Mouse (Mus musculus): ENCODE results near the gene Milr1. TPM values are rescaled to one million over a fixed set of nuclear protein-coding genes. Genes with fewer than 3 reads are reported as not detected.
"Not testable (repeated sequence)": the region's sequence is repeated elsewhere in the genome, so short reads cannot be mapped to it uniquely, and the experiment has no call there.

Milr1 gene
- polyA plus RNA-seq, 1 experiment: 0.40 TPM

GRCm38 (mm10) chr11:106779388-106780088, 28.5 kb downstream of the Milr1 start, which contains the start of gene Polg2:
Gene Polg2 (minus strand): TSS chr11:106779537.
- Histone ChIP-seq H3K4me1 (ENCODE audit: control insufficient read depth, insufficient read depth, low read length) (no peaks in the 10 kb centered on the region), H3K27ac (ENCODE audit: insufficient read depth, low read length) (peak within 1 kb of the TSS; percentile 92), H3K9ac (ENCODE audit: low read depth, poor library complexity, severe bottlenecking) (peak within 1 kb of the TSS; percentile 89), H3K4me3 (ENCODE audit: low read depth, low read length) (peak within 1 kb of the TSS; percentile 92), H3K27me3 (ENCODE audit: control insufficient read depth, insufficient read depth, low read length, poor library complexity, severe bottlenecking) (no peaks in the 10 kb centered on the region), H3K9me3 (replicated peaks; ENCODE audit: control insufficient read depth, insufficient read depth, low read length, poor library complexity, severe bottlenecking) (no peaks in the 10 kb centered on the region), H3K36me3 (ENCODE audit: control insufficient read depth, insufficient read depth, low read length, poor library complexity, severe bottlenecking) (peaks cover 62% of the 10 kb centered on the region)
- TF ChIP-seq POLR2A (IDR thresholded peaks at IDR 0.05; ENCODE audit: insufficient read depth, low read length) (peak; percentile 94), CTCF (IDR thresholded peaks at IDR 0.05; ENCODE audit: low read depth, low read length) (no peak), EP300 (IDR thresholded peaks at IDR 0.05; ENCODE audit: insufficient read depth, low read depth, low read length) (peak; percentile 62; the same call in 1 of the 2 replicates)

GRCm38 (mm10) chr11:106780089-106780425, 29.0 kb downstream of the Milr1 start:
- Histone ChIP-seq H3K27ac (ENCODE audit: insufficient read depth, low read length) (peak overlapping the region; percentile 92), H3K4me3 (ENCODE audit: low read depth, low read length) (no peak overlapping the region), H3K36me3 (ENCODE audit: control insufficient read depth, insufficient read depth, low read length, poor library complexity, severe bottlenecking) (peaks cover 62% of the 10 kb centered on the region), H3K4me1 (ENCODE audit: control insufficient read depth, insufficient read depth, low read length) (no peaks in the 10 kb centered on the region), H3K27me3 (ENCODE audit: control insufficient read depth, insufficient read depth, low read length, poor library complexity, severe bottlenecking) (no peaks in the 10 kb centered on the region), H3K9ac (ENCODE audit: low read depth, poor library complexity, severe bottlenecking) (peak overlapping the region; percentile 51), H3K9me3 (replicated peaks; ENCODE audit: control insufficient read depth, insufficient read depth, low read length, poor library complexity, severe bottlenecking) (no peaks in the 10 kb centered on the region)
- TF ChIP-seq POLR2A (IDR thresholded peaks at IDR 0.05; ENCODE audit: insufficient read depth, low read length) (no peak), CTCF (IDR thresholded peaks at IDR 0.05; ENCODE audit: low read depth, low read length) (no peak), EP300 (IDR thresholded peaks at IDR 0.05; ENCODE audit: insufficient read depth, low read depth, low read length) (no peak)

GRCm38 (mm10) chr11:106780590-106781220, 29.7 kb downstream of the Milr1 start:
- Histone ChIP-seq H3K9me3 (replicated peaks; ENCODE audit: control insufficient read depth, insufficient read depth, low read length, poor library complexity, severe bottlenecking) (no peaks in the 10 kb centered on the region), H3K4me3 (ENCODE audit: low read depth, low read length) (no peak overlapping the region), H3K4me1 (ENCODE audit: control insufficient read depth, insufficient read depth, low read length) (no peaks in the 10 kb centered on the region), H3K9ac (ENCODE audit: low read depth, poor library complexity, severe bottlenecking) (no peak overlapping the region), H3K36me3 (ENCODE audit: control insufficient read depth, insufficient read depth, low read length, poor library complexity, severe bottlenecking) (peaks cover 62% of the 10 kb centered on the region), H3K27ac (ENCODE audit: insufficient read depth, low read length) (peak overlapping the region; percentile 86), H3K27me3 (ENCODE audit: control insufficient read depth, insufficient read depth, low read length, poor library complexity, severe bottlenecking) (no peaks in the 10 kb centered on the region)
- no peak for TF ChIP-seq CTCF (IDR thresholded peaks at IDR 0.05; ENCODE audit: low read depth, low read length)
- TF ChIP-seq EP300 (IDR thresholded peaks at IDR 0.05; ENCODE audit: insufficient read depth, low read depth, low read length): no peak
- no peak for TF ChIP-seq POLR2A (IDR thresholded peaks at IDR 0.05; ENCODE audit: insufficient read depth, low read length)

- not testable (repeated sequence) for H3K27me3 ChIP-seq (ENCODE audit: control insufficient read depth, insufficient read depth, low read length, poor library complexity, severe bottlenecking); H3K9me3 ChIP-seq (replicated peaks; ENCODE audit: control insufficient read depth, insufficient read depth, low read length, poor library complexity, severe bottlenecking); H3K9ac ChIP-seq (ENCODE audit: low read depth, poor library complexity, severe bottlenecking); H3K4me3 ChIP-seq (ENCODE audit: low read depth, low read length); H3K4me1 ChIP-seq (ENCODE audit: control insufficient read depth, insufficient read depth, low read length); H3K27ac ChIP-seq (ENCODE audit: insufficient read depth, low read length)
- H3K36me3 ChIP-seq (ENCODE audit: control insufficient read depth, insufficient read depth, low read length, poor library complexity, severe bottlenecking): peaks cover 64% of the 10 kb centered on the region
Observed at GRCm38 (mm10) chr11:106782271-106782670, 31.2 kb downstream of the Milr1 start.

- TF ChIP-seq POLR2A (IDR thresholded peaks at IDR 0.05; ENCODE audit: insufficient read depth, low read length) (no peak), EP300 (IDR thresholded peaks at IDR 0.05; ENCODE audit: insufficient read depth, low read depth, low read length) (no peak), CTCF (IDR thresholded peaks at IDR 0.05; ENCODE audit: low read depth, low read length) (no peak)
- Histone ChIP-seq H3K27me3 (ENCODE audit: control insufficient read depth, insufficient read depth, low read length, poor library complexity, severe bottlenecking) (no peaks in the 10 kb centered on the region), H3K4me1 (ENCODE audit: control insufficient read depth, insufficient read depth, low read length) (no peaks in the 10 kb centered on the region), H3K9ac (ENCODE audit: low read depth, poor library complexity, severe bottlenecking) (no peak overlapping the region), H3K36me3 (ENCODE audit: control insufficient read depth, insufficient read depth, low read length, poor library complexity, severe bottlenecking) (peaks cover 66% of the 10 kb centered on the region), H3K27ac (ENCODE audit: insufficient read depth, low read length) (peak overlapping the region; percentile 86), H3K9me3 (replicated peaks; ENCODE audit: control insufficient read depth, insufficient read depth, low read length, poor library complexity, severe bottlenecking) (no peaks in the 10 kb centered on the region), H3K4me3 (ENCODE audit: low read depth, low read length) (no peak overlapping the region)
Observed at GRCm38 (mm10) chr11:106782841-106783764, 32.1 kb downstream of the Milr1 start.
